Mouse (Mus musculus) gastrocnemius, adult 8-10 months (tissue): Measurements from ENCODE around the gene Pef1. TPM values are rescaled to one million over a fixed set of nuclear protein-coding genes. Genes with fewer than 3 reads are reported as not detected.

Source experiments
- DNase-seq, 2 experiments: peaks; one replicate each; pipeline ENCODE4 v3.0.0; 2022; ENCODE audit warnings: low spot score in 2 of 2
- total RNA-seq, 4 experiments: library from RNA; stranded (reverse); gene quantifications; 2 replicates each; pipeline ENCODE4 v1.2.4; 2022

The Pef1 gene
- total RNA-seq, 4 experiments from 2014 or later = 34.5 to 37.3 (median 37.0) TPM

GRCm38 (mm10) chr4:130138441-130139213 lies 36.3 kb downstream of the Pef1 start:
- DNase-seq = peak; percentile 27 to 31

GRCm38 (mm10) chr4:130139214-130139492 lies 36.8 kb downstream of the Pef1 start, which contains the start of gene Hcrtr1:
Hcrtr1 (minus strand) TSS chr4:130139359.
- DNase-seq = no peak

- no peak for DNase-seq
Measured at GRCm38 (mm10) chr4:130140992-130141402, 38.6 kb downstream of the Pef1 start.

- no peak for DNase-seq
Measured at GRCm38 (mm10) chr4:130141786-130142185, 39.4 kb downstream of the Pef1 start.

- no peak for DNase-seq
Measured at GRCm38 (mm10) chr4:130148405-130148804, 46.0 kb downstream of the Pef1 start.

- DNase-seq = no peak
Measured at GRCm38 (mm10) chr4:130154250-130154649, 51.9 kb downstream of the Pef1 start.

DNA sequence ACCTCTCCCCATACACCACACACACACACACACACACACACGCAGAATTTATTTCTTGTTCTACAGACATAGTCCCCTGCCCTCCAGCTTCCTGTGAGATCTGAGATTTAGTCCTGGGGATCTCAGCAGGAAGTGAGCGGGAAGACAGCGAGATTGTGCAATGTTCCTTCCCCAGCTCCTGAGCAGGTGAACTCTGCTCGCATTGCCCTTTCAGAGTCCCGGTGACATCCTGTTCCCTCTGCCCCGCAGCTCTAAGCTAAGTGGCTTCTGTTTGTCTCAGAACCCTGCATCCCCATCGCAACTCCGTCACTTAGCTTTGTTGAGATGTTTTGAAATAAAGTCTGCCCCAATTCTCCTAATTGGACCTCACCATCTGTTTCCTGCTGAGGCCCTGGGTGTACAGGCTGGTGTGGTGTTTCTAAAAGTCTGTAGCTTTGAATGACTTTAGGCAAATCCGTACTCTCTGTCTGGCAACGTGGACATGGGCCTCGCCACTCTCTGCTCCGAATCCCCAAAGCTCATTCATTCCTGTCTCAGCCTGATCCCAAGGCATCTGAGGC lies 54.5 kb downstream of the Pef1 start:
- DNase-seq = no peak

GRCm38 (mm10) chr4:130161349-130161748 lies 59.0 kb downstream of the Pef1 start:
- no peak for DNase-seq

- DNase-seq = no peak
Measured at GRCm38 (mm10) chr4:130163391-130163861, 61.1 kb downstream of the Pef1 start.

DNA sequence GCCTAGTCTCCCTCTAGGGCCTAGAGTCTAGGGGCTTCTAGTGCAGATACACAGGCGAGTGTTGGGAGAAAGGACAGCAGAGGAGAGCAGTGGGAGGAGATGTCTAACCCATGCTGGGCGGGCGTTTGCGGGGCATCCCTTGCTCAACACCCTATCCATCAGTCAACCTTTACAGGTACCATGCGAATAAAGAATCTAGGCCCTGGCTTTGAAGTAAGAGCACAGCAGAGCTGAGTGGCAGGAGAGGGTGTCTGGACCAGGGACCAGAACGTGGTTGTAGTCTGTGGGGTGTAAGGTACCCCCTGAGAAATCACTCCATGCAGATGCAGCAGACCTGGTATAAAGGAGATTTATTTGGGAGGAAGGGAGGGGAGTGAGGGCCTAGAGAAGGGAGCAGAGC lies 61.8 kb downstream of the Pef1 start:
- no peak for DNase-seq

GRCm38 (mm10) chr4:130166061-130166460 lies 63.7 kb downstream of the Pef1 start:
- no peak for DNase-seq

- DNase-seq = no peak
Measured at GRCm38 (mm10) chr4:130166592-130166991, 64.2 kb downstream of the Pef1 start.

GRCm38 (mm10) chr4:130167321-130167720 lies 65.0 kb downstream of the Pef1 start:
- DNase-seq = no peak

DNA sequence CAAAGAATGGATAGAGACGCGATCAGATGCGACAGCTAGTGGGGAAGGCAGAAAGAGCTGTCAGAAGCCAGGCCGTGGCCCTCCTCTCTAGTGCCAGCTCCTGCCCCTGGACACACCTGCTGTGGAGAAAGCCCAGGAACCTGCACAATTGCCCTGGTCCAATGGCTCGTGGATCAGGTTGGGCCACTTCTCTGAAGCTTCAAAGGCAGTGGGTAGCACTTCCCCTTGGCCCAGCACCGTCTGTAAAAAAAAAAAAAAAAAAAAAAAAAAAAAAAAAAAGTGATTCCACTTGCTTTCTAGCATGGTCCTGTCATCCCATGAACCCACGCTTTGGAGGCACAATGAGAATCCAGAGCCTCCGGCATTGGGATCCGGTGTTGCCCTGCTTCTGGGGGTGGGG lies 65.5 kb downstream of the Pef1 start:
- DNase-seq = no peak

DNA sequence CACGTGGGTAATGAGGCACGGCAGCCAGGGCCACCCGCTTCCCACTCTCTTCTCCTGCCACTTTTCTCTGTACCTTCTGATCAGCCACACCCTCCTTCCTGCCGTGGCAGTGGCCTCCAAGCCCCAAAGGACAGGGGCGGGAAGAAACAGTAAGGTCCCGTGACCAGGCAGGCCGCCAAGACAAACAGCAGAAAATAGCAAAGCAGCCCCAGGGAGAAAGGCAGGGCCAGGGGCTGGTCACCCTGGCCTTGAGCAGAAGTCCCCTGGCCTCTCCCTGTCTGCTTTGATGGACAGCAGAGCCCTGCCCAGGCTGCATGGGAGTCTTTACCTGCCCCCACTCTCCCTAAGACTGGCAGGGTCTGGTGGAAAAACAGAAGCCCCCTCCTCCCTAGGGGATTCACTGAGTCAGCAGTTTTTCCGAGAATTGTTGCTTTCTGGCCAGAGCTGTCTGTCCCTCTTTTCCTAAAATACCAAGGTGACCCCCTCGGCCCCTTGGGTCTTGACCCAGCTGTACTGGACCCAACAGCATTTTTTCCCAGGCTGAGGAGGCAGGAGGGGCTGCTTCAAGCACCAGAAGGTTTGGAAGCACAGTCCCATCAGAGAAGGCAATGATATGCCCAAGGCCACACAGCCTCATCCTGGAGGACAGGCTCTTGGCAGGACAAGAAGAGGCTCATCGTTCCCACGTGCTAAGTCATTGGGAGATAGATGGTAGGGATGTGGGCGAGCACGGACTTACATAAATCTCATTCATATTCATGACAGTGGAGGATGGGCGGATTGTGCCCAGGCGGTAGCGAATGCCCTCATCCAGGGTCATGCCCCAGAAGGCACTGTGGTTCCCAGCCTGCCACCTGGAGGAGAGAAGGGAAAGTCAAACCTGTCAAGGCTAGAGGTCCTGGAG lies 66.2 kb downstream of the Pef1 start:
- peak in 1 of 2 experiments; percentile 57 for DNase-seq

DNA sequence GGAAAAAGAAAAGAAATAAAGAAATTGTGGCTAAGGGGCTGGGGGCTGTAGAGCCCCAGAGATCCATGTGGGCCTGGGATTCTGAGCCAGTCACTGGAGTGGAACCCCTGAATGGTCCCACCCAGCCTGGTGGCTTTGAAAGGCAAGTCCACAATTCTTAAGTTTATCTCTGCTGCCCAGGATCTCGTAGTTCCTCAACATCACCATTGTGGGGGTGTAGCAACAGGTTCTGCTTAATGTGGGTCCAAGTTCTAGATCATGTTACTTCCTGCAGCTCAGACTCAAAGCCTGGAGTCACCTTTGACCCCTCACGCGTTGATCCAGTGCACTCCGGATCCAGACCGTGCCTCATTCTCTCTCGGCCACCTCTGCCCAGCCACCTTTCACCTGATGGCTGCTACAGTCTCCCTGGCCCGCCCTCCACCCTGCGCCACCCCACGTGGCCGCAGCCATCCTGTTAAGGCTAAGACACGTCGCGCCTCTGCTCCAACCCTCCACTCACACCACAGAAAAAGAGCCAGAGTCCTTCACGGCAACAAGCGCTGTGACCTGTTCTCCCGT lies 67.1 kb downstream of the Pef1 start:
- DNase-seq = no peak

DNA sequence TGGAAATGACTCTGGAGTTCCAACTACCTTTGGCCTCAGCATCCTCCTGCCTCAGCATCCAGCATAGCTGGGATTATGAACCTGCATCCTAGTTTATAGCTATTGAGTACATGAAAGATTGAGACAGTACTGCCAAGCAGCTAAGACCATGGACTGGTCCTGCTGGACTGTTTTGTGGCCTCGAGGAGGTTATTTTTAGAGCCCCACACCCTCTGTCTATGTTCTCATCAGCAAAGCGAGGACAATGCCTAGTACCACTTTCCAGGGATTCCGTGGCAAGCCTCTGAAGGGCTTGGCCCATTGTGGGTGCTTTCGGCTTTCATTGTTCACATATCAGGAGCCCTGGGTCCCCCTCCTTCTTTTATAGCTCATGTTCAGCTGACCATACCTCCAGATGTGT lies 68.0 kb downstream of the Pef1 start:
- no peak for DNase-seq

GRCm38 (mm10) chr4:130171951-130172765 lies 69.8 kb downstream of the Pef1 start:
- peak in 1 of 2 experiments; percentile 40 for DNase-seq

- no peak for DNase-seq
Measured at GRCm38 (mm10) chr4:130173060-130173822, 70.9 kb downstream of the Pef1 start.

DNA sequence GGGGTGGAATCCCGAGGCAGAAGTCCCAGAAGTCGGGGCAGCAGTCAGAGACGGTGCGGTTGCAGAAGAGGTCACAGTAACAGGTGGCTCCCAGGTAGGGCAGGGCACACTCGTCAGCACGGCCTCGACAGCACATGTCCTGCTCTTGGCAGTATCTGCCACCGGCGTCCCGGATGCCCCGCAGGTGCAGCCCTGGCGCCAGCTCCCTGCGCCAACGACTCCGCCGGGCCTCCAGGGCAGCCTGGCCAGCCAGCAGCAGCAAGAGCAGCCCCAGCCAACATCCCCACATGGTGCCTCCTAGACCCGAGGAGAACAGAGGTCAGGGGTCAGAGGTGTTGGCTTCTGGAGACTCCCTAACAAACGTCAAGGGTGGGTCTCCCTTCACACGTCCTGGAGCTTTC lies 71.6 kb downstream of the Pef1 start:
- no peak for DNase-seq
